Comparison of ENCODE assay signal across 8 mouse cellular contexts in the genomic region with DNA sequence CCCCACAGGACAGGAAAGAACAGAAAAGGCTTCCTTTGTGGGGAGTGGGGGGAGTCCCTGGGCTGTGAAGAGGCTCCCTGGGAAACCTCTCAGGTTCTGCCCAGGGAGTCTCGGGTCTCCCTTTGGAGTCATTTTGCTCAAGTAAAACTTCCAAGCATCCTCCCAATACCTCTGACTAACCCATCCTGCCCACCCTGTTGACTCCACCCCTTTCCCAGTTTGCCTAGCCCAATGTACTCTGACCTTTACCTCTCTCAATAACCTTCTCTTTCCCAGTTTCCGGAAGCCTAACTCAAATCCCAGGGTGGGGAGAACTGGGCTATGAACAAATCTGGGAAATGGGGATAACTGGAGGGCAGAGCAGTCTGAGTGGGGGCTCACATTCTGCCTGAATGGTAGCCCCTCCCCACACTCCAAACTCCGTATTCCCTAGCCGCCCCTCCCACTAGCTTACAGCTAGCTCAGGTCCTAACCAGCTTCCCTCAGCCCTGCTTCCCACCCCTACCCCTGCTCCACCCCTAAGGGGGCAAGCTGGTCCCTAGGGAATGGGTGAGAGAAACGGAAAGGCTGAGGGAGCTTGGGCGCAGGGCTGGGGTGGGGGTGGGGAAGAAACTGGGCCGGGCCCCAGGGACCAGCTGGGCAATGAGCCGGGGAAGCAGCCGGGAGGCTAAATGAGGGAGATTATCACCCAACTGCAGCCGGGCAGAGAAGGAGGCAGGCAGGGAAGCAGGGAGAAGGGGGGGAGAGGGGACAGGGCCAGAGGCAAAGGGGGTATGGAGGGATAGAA. TPM values are rescaled to one million over a fixed set of nuclear protein-coding genes. Genes with fewer than 3 reads are reported as not detected.
DNase-seq lines count a peak whose midpoint lies in the region; ATAC-seq and TF ChIP-seq lines count a peak whose summit lies in the region.

No protein-coding gene starts in this region.

- WGBS in forebrain, postnatal 0 days, result 8% methylated on average over 10 of the region's 10 CpGs
- WGBS in liver, embryonic 13.5 days (ENCODE audit: insufficient replicate concordance), result 1% methylated on average over 10 of the region's 10 CpGs
- WGBS in stomach, embryonic 16.5 days, result 8% methylated on average over 10 of the region's 10 CpGs

- no peak for ATAC-seq in megakaryocyte, adult 5-6 weeks (ENCODE audit: poor library complexity, severe bottlenecking)
- ATAC-seq in forebrain, postnatal 0 days, result peak; percentile 20
- no peak for ATAC-seq in liver, embryonic 13.5 days (ENCODE audit: low read depth)
- ATAC-seq in stomach, embryonic 16.5 days (ENCODE audit: insufficient read depth, low FRiP score), result no peak

- H3K4me2 ChIP-seq in forebrain, postnatal 0 days (ENCODE audit: low read depth), result peak overlapping the region; percentile 29
- peak overlapping the region; percentile 66 for H3K4me2 ChIP-seq in liver, embryonic 13.5 days
- H3K4me2 ChIP-seq in stomach, embryonic 16.5 days (ENCODE audit: low read depth, low read length), result peak overlapping the region; percentile 31

- no peak for TF ChIP-seq CTCF in forebrain, postnatal 0 days (IDR thresholded peaks at IDR 0.05; ENCODE audit: low read depth)

- H3K4me1 ChIP-seq in megakaryocyte, embryonic 14.5 days, result peaks cover 82% of the 10 kb centered on the region
- H3K4me1 ChIP-seq in forebrain, postnatal 0 days (ENCODE audit: insufficient read depth), result peaks cover 26% of the 10 kb centered on the region
- peaks cover 79% of the 10 kb centered on the region for H3K4me1 ChIP-seq in liver, embryonic 13.5 days (replicated peaks)
- H3K4me1 ChIP-seq in stomach, embryonic 16.5 days (ENCODE audit: control insufficient read depth, insufficient read depth, low read length), result peaks cover 49% of the 10 kb centered on the region

- intact Hi-C loops in gastrocnemius, postnatal 14 days (cut with DNase I; ENCODE audit: low total_unique reads), result no loop called here
- intact Hi-C loops in left cerebral cortex, postnatal 36 days (cut with DNase I), result loop anchor here (5.0 kb wide), 1 partner anchor 105 kb away; no protein-coding TSS in a partner anchor

- H3K36me3 ChIP-seq in megakaryocyte, embryonic 14.5 days (replicated peaks; ENCODE audit: low read length), result peaks cover 14% of the 10 kb centered on the region
- 0 out of 2 replicates have a peak, but pooled peaks cover 4% of the 10 kb centered on the region for H3K36me3 ChIP-seq in forebrain, postnatal 0 days (ENCODE audit: insufficient read depth)
- no peaks in the 10 kb centered on the region for H3K36me3 ChIP-seq in liver, embryonic 13.5 days
- H3K36me3 ChIP-seq in stomach, embryonic 16.5 days (ENCODE audit: control insufficient read depth, insufficient read depth, low read length), result no peaks in the 10 kb centered on the region

- peak; percentile 71 for DNase-seq in forebrain, postnatal 0 days
- no peak for DNase-seq in liver, embryonic 13.5 days
- no peak for DNase-seq in gastrocnemius, postnatal 14 days
- DNase-seq in left cerebral cortex, postnatal 36 days (ENCODE audit: low spot score in 2 of 2), result no peak
- DNase-seq in adrenal gland, adult (ENCODE audit: inconsistent age in 2 of 2, low spot score in 1 of 2), result no peak

- no peaks in the 10 kb centered on the region for H3K9me3 ChIP-seq in megakaryocyte, embryonic 14.5 days
- no peaks in the 10 kb centered on the region for H3K9me3 ChIP-seq in forebrain, postnatal 0 days (ENCODE audit: low read length)
- H3K9me3 ChIP-seq in liver, embryonic 13.5 days (replicated peaks), result no peaks in the 10 kb centered on the region
- no peaks in the 10 kb centered on the region for H3K9me3 ChIP-seq in stomach, embryonic 16.5 days (replicated peaks; ENCODE audit: control insufficient read depth, low read length)

- no peak overlapping the region for H3K9ac ChIP-seq in forebrain, postnatal 0 days
- H3K9ac ChIP-seq in liver, embryonic 13.5 days, result peak overlapping the region; percentile 49; the same call in 1 of the 2 replicates
- peak overlapping the region; percentile 28; the same call in 1 of the 2 replicates for H3K9ac ChIP-seq in stomach, embryonic 16.5 days (ENCODE audit: low read length)

- peak overlapping the region; percentile 89 for H3K4me3 ChIP-seq in megakaryocyte, embryonic 14.5 days (replicated peaks)
- no peak overlapping the region for H3K4me3 ChIP-seq in forebrain, postnatal 0 days (ENCODE audit: low read depth, low read length)
- peak overlapping the region; percentile 41 for H3K4me3 ChIP-seq in liver, embryonic 13.5 days (replicated peaks)
- H3K4me3 ChIP-seq in stomach, embryonic 16.5 days (replicated peaks; ENCODE audit: low read length), result no peak overlapping the region

- H3K27ac ChIP-seq in forebrain, postnatal 0 days (ENCODE audit: low read depth, low read length), result no peak overlapping the region
- H3K27ac ChIP-seq in liver, embryonic 13.5 days, result peak overlapping the region; percentile 39; the same call in 1 of the 2 replicates
- no peak overlapping the region for H3K27ac ChIP-seq in stomach, embryonic 16.5 days (ENCODE audit: low read length)

- peaks cover 75% of the 10 kb centered on the region for H3K27me3 ChIP-seq in megakaryocyte, embryonic 14.5 days (replicated peaks)
- peaks cover 41% of the 10 kb centered on the region for H3K27me3 ChIP-seq in forebrain, postnatal 0 days (ENCODE audit: insufficient read depth, low read length)
- H3K27me3 ChIP-seq in liver, embryonic 13.5 days, result peaks cover 77% of the 10 kb centered on the region
- H3K27me3 ChIP-seq in stomach, embryonic 16.5 days (ENCODE audit: control insufficient read depth, insufficient read depth, low read length), result peaks cover 57% of the 10 kb centered on the region

RNA-seq across cellular contexts. Expression of gene Asic4, which starts 2.8 kb away (rescaled TPM):
- polyA plus RNA-seq in megakaryocyte, embryonic 14.5 days (2012; ENCODE audit: insufficient read depth, low replicate concordance), result 0.13 TPM in 1 of 2 replicates, not detected in the other
- not detected in 2 replicates for total RNA-seq in megakaryocyte, adult 5-6 weeks (2015)
- total RNA-seq in megakaryocyte, adult 5-6 weeks (2017), result not detected in 2 replicates
- total RNA-seq in forebrain, postnatal 0 days (2014; rRNA removed), result 21.2 and 21.4 TPM in 2 replicates
- polyA plus RNA-seq in forebrain, postnatal 0 days (2015; fragmentation: Nextera tagmentation; extraction: Ambion mirVana), result 6.3 and 7.7 TPM in 2 replicates
- 0.14 and 0.25 TPM in 2 replicates for polyA plus RNA-seq in liver, embryonic 13.5 days (2015; fragmentation: Nextera tagmentation; extraction: Ambion mirVana)
- polyA plus RNA-seq in stomach, embryonic 16.5 days (2015; fragmentation: Nextera tagmentation; extraction: Ambion mirVana), result 1.3 and 1.4 TPM in 2 replicates
- total RNA-seq in gastrocnemius, postnatal 14 days (2021), result not detected
- 10 to 100 TPM; 13.2 to 15.7 TPM for total RNA-seq in left cerebral cortex, postnatal 36 days (2021)

RNA-seq across cellular contexts. Expression of gene Gmppa, which starts 11.7 kb away (rescaled TPM):
- 234 and 693 TPM in 2 replicates for polyA plus RNA-seq in megakaryocyte, embryonic 14.5 days (2012; ENCODE audit: insufficient read depth, low replicate concordance)
- total RNA-seq in megakaryocyte, adult 5-6 weeks (2015), result 71.8 and 79.4 TPM in 2 replicates
- total RNA-seq in megakaryocyte, adult 5-6 weeks (2017), result 56.5 and 58.9 TPM in 2 replicates
- total RNA-seq in forebrain, postnatal 0 days (2014; rRNA removed), result 57.3 and 68.3 TPM in 2 replicates
- 64.0 and 64.9 TPM in 2 replicates for polyA plus RNA-seq in forebrain, postnatal 0 days (2015; fragmentation: Nextera tagmentation; extraction: Ambion mirVana)
- polyA plus RNA-seq in liver, embryonic 13.5 days (2015; fragmentation: Nextera tagmentation; extraction: Ambion mirVana), result 37.1 and 41.7 TPM in 2 replicates
- polyA plus RNA-seq in stomach, embryonic 16.5 days (2015; fragmentation: Nextera tagmentation; extraction: Ambion mirVana), result 104 and 127 TPM in 2 replicates
- 10 to 100 TPM; 34.5 to 38.7 TPM for total RNA-seq in gastrocnemius, postnatal 14 days (2021)
- total RNA-seq in left cerebral cortex, postnatal 36 days (2021), result 10 to 100 TPM; 50.0 to 59.0 TPM

RNA-seq across cellular contexts. Expression of gene Chpf, which starts 31.6 kb away (rescaled TPM):
- 9.2 and 30.3 TPM in 2 replicates for polyA plus RNA-seq in megakaryocyte, embryonic 14.5 days (2012; ENCODE audit: insufficient read depth, low replicate concordance)
- total RNA-seq in megakaryocyte, adult 5-6 weeks (2015), result 0.50 and 0.69 TPM in 2 replicates
- total RNA-seq in megakaryocyte, adult 5-6 weeks (2017), result 0.37 and 0.41 TPM in 2 replicates
- total RNA-seq in forebrain, postnatal 0 days (2014; rRNA removed), result 65.9 and 80.4 TPM in 2 replicates
- polyA plus RNA-seq in forebrain, postnatal 0 days (2015; fragmentation: Nextera tagmentation; extraction: Ambion mirVana), result 55.5 and 56.8 TPM in 2 replicates
- polyA plus RNA-seq in liver, embryonic 13.5 days (2015; fragmentation: Nextera tagmentation; extraction: Ambion mirVana), result 5.6 and 5.7 TPM in 2 replicates
- 28.0 and 28.1 TPM in 2 replicates for polyA plus RNA-seq in stomach, embryonic 16.5 days (2015; fragmentation: Nextera tagmentation; extraction: Ambion mirVana)
- total RNA-seq in gastrocnemius, postnatal 14 days (2021), result 10 to 100 TPM; 14.9 to 20.7 TPM
- 10 to 100 TPM; 75.3 to 86.3 TPM for total RNA-seq in left cerebral cortex, postnatal 36 days (2021)

RNA-seq across cellular contexts. Expression of gene Tmem198, which starts 31.9 kb away (rescaled TPM):
- 1.7 TPM in 1 of 2 replicates, not detected in the other for polyA plus RNA-seq in megakaryocyte, embryonic 14.5 days (2012; ENCODE audit: insufficient read depth, low replicate concordance)
- 0.11 TPM in 1 of 2 replicates, not detected in the other for total RNA-seq in megakaryocyte, adult 5-6 weeks (2015)
- 0.15 TPM in 1 of 2 replicates, not detected in the other for total RNA-seq in megakaryocyte, adult 5-6 weeks (2017)
- 54.8 and 58.0 TPM in 2 replicates for total RNA-seq in forebrain, postnatal 0 days (2014; rRNA removed)
- 61.2 and 70.8 TPM in 2 replicates for polyA plus RNA-seq in forebrain, postnatal 0 days (2015; fragmentation: Nextera tagmentation; extraction: Ambion mirVana)
- 0.08 and 0.10 TPM in 2 replicates for polyA plus RNA-seq in liver, embryonic 13.5 days (2015; fragmentation: Nextera tagmentation; extraction: Ambion mirVana)
- polyA plus RNA-seq in stomach, embryonic 16.5 days (2015; fragmentation: Nextera tagmentation; extraction: Ambion mirVana), result 1.6 and 2.1 TPM in 2 replicates
- total RNA-seq in gastrocnemius, postnatal 14 days (2021), result under 1 TPM; 0.09 to 0.25 TPM
- total RNA-seq in left cerebral cortex, postnatal 36 days (2021), result 100 to 1,000 TPM in 1 of 2 experiments, 10 to 100 TPM in 1; 94.2 to 105 TPM

RNA-seq across cellular contexts. Expression of gene Obsl1, which starts 58.8 kb away (rescaled TPM):
- 8.6 and 12.9 TPM in 2 replicates for polyA plus RNA-seq in megakaryocyte, embryonic 14.5 days (2012; ENCODE audit: insufficient read depth, low replicate concordance)
- total RNA-seq in megakaryocyte, adult 5-6 weeks (2015), result not detected in 2 replicates
- not detected in 2 replicates for total RNA-seq in megakaryocyte, adult 5-6 weeks (2017)
- 28.4 and 43.7 TPM in 2 replicates for total RNA-seq in forebrain, postnatal 0 days (2014; rRNA removed)
- 18.7 and 22.9 TPM in 2 replicates for polyA plus RNA-seq in forebrain, postnatal 0 days (2015; fragmentation: Nextera tagmentation; extraction: Ambion mirVana)
- 7.4 and 9.0 TPM in 2 replicates for polyA plus RNA-seq in liver, embryonic 13.5 days (2015; fragmentation: Nextera tagmentation; extraction: Ambion mirVana)
- 34.1 and 44.4 TPM in 2 replicates for polyA plus RNA-seq in stomach, embryonic 16.5 days (2015; fragmentation: Nextera tagmentation; extraction: Ambion mirVana)
- 10 to 100 TPM; 65.6 to 69.5 TPM for total RNA-seq in gastrocnemius, postnatal 14 days (2021)
- 10 to 100 TPM; 25.4 to 33.2 TPM for total RNA-seq in left cerebral cortex, postnatal 36 days (2021)

Comparison
In these comparisons a context has a peak if more than half of its experiments do, and no peak if none do; other contexts are left out.
1. H3K4me3 ChIP-seq: peak in megakaryocyte, embryonic 14.5 days (single experiment) and liver, embryonic 13.5 days (single experiment); none in forebrain, postnatal 0 days (single experiment) and stomach, embryonic 16.5 days (single experiment).
2. RNA of gene Asic4, which starts 2.8 kb away (total RNA-seq): 21.2 to 21.4 TPM in forebrain, postnatal 0 days and 13.2 to 15.7 TPM in left cerebral cortex, postnatal 36 days; not detected in megakaryocyte, adult 5-6 weeks and not detected in gastrocnemius, postnatal 14 days; every median in the first group is over 10 times any median in the second.
3. RNA of gene Chpf, which starts 31.6 kb away (total RNA-seq): 75.3 to 86.3 TPM in left cerebral cortex, postnatal 36 days, 65.9 to 80.4 TPM in forebrain, postnatal 0 days and 14.9 to 20.7 TPM in gastrocnemius, postnatal 14 days; 0.37 to 0.69 TPM in megakaryocyte, adult 5-6 weeks; every median in the first group is over 4 times any median in the second.
4. Peak in every context shown above with its lines, with median percentiles within 50 percentile points of each other: H3K4me2 ChIP-seq.